Comparison of ENCODE assay signal across 8 mouse cellular contexts in the genomic region with DNA sequence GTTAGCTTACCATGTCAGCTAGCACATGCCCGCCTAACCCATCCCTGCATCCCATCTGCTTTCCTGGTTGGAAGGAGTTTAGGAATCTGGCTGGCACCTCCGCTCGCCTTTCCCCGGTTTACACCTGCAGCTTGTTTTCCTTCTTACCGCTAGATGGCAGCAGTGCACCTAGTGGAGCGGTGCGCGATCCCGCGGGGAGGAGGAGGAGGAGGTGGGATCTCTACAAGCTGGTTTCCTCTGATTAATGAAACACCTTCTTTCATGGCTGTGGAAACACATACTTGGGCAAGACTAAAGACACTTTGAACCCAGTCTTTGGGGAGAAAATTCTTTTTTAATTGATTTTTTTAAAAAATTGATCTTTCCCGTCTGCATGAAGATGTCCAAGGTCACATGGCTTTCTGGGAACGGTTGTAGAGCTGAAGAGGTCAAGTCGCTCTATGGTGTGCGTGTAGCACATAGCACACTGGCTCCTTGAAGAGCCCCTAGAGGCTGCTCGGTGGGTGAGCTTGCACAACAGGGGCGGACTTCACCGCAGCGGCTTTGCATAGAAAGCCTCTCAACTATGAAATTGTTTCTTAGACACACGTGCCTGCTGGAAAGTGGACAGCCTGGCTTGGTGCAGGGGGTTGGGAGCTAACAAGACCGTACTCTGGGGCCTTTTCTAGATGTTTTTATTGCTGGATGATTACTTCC. TPM values are rescaled to one million over a fixed set of nuclear protein-coding genes. Genes with fewer than 3 reads are reported as not detected.
A peak's percentile ranks its signal among the peaks of the same experiment; 100 is the strongest.
DNase-seq lines count a peak whose midpoint lies in the region; ATAC-seq and TF ChIP-seq lines count a peak whose summit lies in the region.

No protein-coding gene starts in this region.

- peak; percentile 98 for TF ChIP-seq CTCF in liver, embryonic 14.5 days (IDR thresholded peaks at IDR 0.05; ENCODE audit: low read depth)

- no peak overlapping the region for H3K27ac ChIP-seq in forebrain, embryonic 11.5 days (ENCODE audit: low read depth, low read length)
- no peak overlapping the region for H3K27ac ChIP-seq in heart, embryonic 16.5 days (ENCODE audit: low read length)
- no peak overlapping the region for H3K27ac ChIP-seq in liver, embryonic 14.5 days
- H3K27ac ChIP-seq in neural tube, embryonic 11.5 days (ENCODE audit: low read depth, low read length) = no peak overlapping the region
- no peak overlapping the region for H3K27ac ChIP-seq in stomach, embryonic 16.5 days (ENCODE audit: low read length)

- TF ChIP-seq EP300 in liver, embryonic 14.5 days (IDR thresholded peaks at IDR 0.05; ENCODE audit: low read depth) = no peak

- no peaks in the 10 kb centered on the region for H3K9me3 ChIP-seq in forebrain, embryonic 11.5 days (ENCODE audit: control insufficient read depth, low read length)
- H3K9me3 ChIP-seq in heart, embryonic 16.5 days (replicated peaks; ENCODE audit: control insufficient read depth, low read length) = no peaks in the 10 kb centered on the region
- no peaks in the 10 kb centered on the region for H3K9me3 ChIP-seq in liver, embryonic 14.5 days (ENCODE audit: control insufficient read depth, low read length)
- H3K9me3 ChIP-seq in neural tube, embryonic 11.5 days (ENCODE audit: control insufficient read depth, low read length) = no peaks in the 10 kb centered on the region
- no peaks in the 10 kb centered on the region for H3K9me3 ChIP-seq in stomach, embryonic 16.5 days (replicated peaks; ENCODE audit: control insufficient read depth, low read length)

- no peaks in the 10 kb centered on the region for H3K36me3 ChIP-seq in forebrain, embryonic 11.5 days (ENCODE audit: control insufficient read depth, insufficient read depth, low read length)
- H3K36me3 ChIP-seq in heart, embryonic 16.5 days (ENCODE audit: control insufficient read depth, insufficient read depth) = no peaks in the 10 kb centered on the region
- H3K36me3 ChIP-seq in liver, embryonic 14.5 days (replicated peaks; ENCODE audit: control insufficient read depth, insufficient read depth, low read depth) = no peaks in the 10 kb centered on the region
- no peaks in the 10 kb centered on the region for H3K36me3 ChIP-seq in neural tube, embryonic 11.5 days (ENCODE audit: control insufficient read depth, insufficient read depth, low read length)
- no peaks in the 10 kb centered on the region for H3K36me3 ChIP-seq in stomach, embryonic 16.5 days (ENCODE audit: control insufficient read depth, insufficient read depth, low read length)

- peak overlapping the region; percentile 1; the same call in 1 of the 2 replicates for H3K4me3 ChIP-seq in forebrain, embryonic 11.5 days (ENCODE audit: low read depth, low read length)
- peak overlapping the region; percentile 40 for H3K4me3 ChIP-seq in heart, embryonic 16.5 days (ENCODE audit: low read length)
- no peak overlapping the region for H3K4me3 ChIP-seq in liver, embryonic 14.5 days (ENCODE audit: insufficient read depth in 1 of 2, low read depth in 2 of 2, low read length in 2 of 2)
- no peak overlapping the region for H3K4me3 ChIP-seq in neural tube, embryonic 11.5 days (ENCODE audit: low read depth, low read length)
- peak overlapping the region; percentile 17; the same call in 1 of the 2 replicates for H3K4me3 ChIP-seq in stomach, embryonic 16.5 days (replicated peaks; ENCODE audit: low read length)

- WGBS in forebrain, embryonic 11.5 days = 4% methylated on average over 20 of the region's 20 CpGs
- 8% methylated on average over 20 of the region's 20 CpGs for WGBS in heart, embryonic 16.5 days
- WGBS in liver, embryonic 14.5 days (ENCODE audit: insufficient replicate concordance) = 6% methylated on average over 20 of the region's 20 CpGs
- WGBS in neural tube, embryonic 11.5 days = 7% methylated on average over 20 of the region's 20 CpGs
- WGBS in stomach, embryonic 16.5 days = 11% methylated on average over 20 of the region's 20 CpGs

- H3K9ac ChIP-seq in forebrain, embryonic 11.5 days (ENCODE audit: low read length) = no peak overlapping the region
- H3K9ac ChIP-seq in heart, embryonic 16.5 days (ENCODE audit: low read length) = peak overlapping the region; percentile 26; the same call in 1 of the 2 replicates
- H3K9ac ChIP-seq in liver, embryonic 14.5 days (replicated peaks) = no peak overlapping the region
- no peak overlapping the region for H3K9ac ChIP-seq in neural tube, embryonic 11.5 days (ENCODE audit: low read length)
- H3K9ac ChIP-seq in stomach, embryonic 16.5 days (ENCODE audit: low read length) = no peak overlapping the region

- DNase-seq in CD8-positive naive resting alpha-beta T cell, adult 2 months (ENCODE audit: low read depth in 2 of 2, low spot score in 2 of 2) = peak; percentile 55 to 60
- DNase-seq in c-Kit-positive CD71-negative TER-119-negative erythroid progenitor cells, embryonic 14.5 days (ENCODE audit: low read depth) = peak; percentile 59
- DNase-seq in forebrain, embryonic 11.5 days (ENCODE audit: low spot score) = peak; percentile 82
- DNase-seq in kidney, postnatal 25 days = peak; percentile 70 to 74
- peak; percentile 29 to 47 (median 42) for DNase-seq in liver, embryonic 14.5 days (ENCODE audit: low read depth in 3 of 3, low spot score in 3 of 3)
- DNase-seq in neural tube, embryonic 11.5 days (ENCODE audit: low spot score) = peak; percentile 73

- ATAC-seq in forebrain, embryonic 11.5 days (replicated peaks; ENCODE audit: low FRiP score) = peak; percentile 76
- peak; percentile 74 for ATAC-seq in heart, embryonic 16.5 days (replicated peaks; ENCODE audit: extremely low read depth, insufficient read depth, low FRiP score)
- ATAC-seq in liver, embryonic 14.5 days (ENCODE audit: insufficient read depth) = no peak
- no peak; the same call in 1 of the 2 replicates for ATAC-seq in neural tube, embryonic 11.5 days (ENCODE audit: insufficient read depth, low FRiP score, low TSS enrichment)
- ATAC-seq in stomach, embryonic 16.5 days (ENCODE audit: insufficient read depth, low FRiP score) = peak; percentile 40; the same call in 1 of the 2 replicates

- peaks cover 3% of the 10 kb centered on the region; the same call in 1 of the 2 replicates for H3K4me1 ChIP-seq in forebrain, embryonic 11.5 days (replicated peaks; ENCODE audit: control insufficient read depth, insufficient read depth, low read length)
- peaks cover 12% of the 10 kb centered on the region for H3K4me1 ChIP-seq in heart, embryonic 16.5 days (ENCODE audit: control insufficient read depth, insufficient read depth, low read length)
- H3K4me1 ChIP-seq in liver, embryonic 14.5 days (replicated peaks; ENCODE audit: control insufficient read depth in 2 of 2, insufficient read depth in 2 of 2, low read length in 1 of 2) = no peaks in the 10 kb centered on the region
- H3K4me1 ChIP-seq in neural tube, embryonic 11.5 days (ENCODE audit: control insufficient read depth, insufficient read depth, low read length) = no peaks in the 10 kb centered on the region
- H3K4me1 ChIP-seq in stomach, embryonic 16.5 days (ENCODE audit: control insufficient read depth, insufficient read depth, low read length) = peaks cover 4% of the 10 kb centered on the region; the same call in 1 of the 2 replicates

- H3K4me2 ChIP-seq in forebrain, embryonic 11.5 days (ENCODE audit: low read depth, low read length, severe bottlenecking) = peak overlapping the region; percentile 26; the same call in 1 of the 2 replicates
- peak overlapping the region; percentile 62 for H3K4me2 ChIP-seq in heart, embryonic 16.5 days (ENCODE audit: low read depth, low read length)
- H3K4me2 ChIP-seq in liver, embryonic 14.5 days (ENCODE audit: low read depth) = peak overlapping the region; percentile 45
- no peak overlapping the region for H3K4me2 ChIP-seq in neural tube, embryonic 11.5 days (ENCODE audit: low read depth)
- H3K4me2 ChIP-seq in stomach, embryonic 16.5 days (ENCODE audit: low read depth, low read length) = peak overlapping the region; percentile 44

- peaks cover 4% of the 10 kb centered on the region; the same call in 1 of the 2 replicates for H3K27me3 ChIP-seq in forebrain, embryonic 11.5 days (ENCODE audit: control insufficient read depth, insufficient read depth, low read length)
- H3K27me3 ChIP-seq in heart, embryonic 16.5 days (ENCODE audit: control insufficient read depth, insufficient read depth, low read length) = peaks cover 10% of the 10 kb centered on the region; the same call in 1 of the 2 replicates
- no peaks in the 10 kb centered on the region; the same call in 1 of the 2 replicates for H3K27me3 ChIP-seq in liver, embryonic 14.5 days (ENCODE audit: control insufficient read depth, insufficient read depth, low read length)
- H3K27me3 ChIP-seq in neural tube, embryonic 11.5 days (ENCODE audit: control insufficient read depth, insufficient read depth, low read length) = 0 out of 2 replicates have a peak, but pooled peaks cover 3% of the 10 kb centered on the region
- H3K27me3 ChIP-seq in stomach, embryonic 16.5 days (ENCODE audit: control insufficient read depth, insufficient read depth, low read length) = peaks cover 4% of the 10 kb centered on the region; the same call in 1 of the 2 replicates

RNA-seq across cellular contexts. Expression of a gene that starts 17.5 kb away (rescaled TPM):
- not detected in 2 replicates for polyA plus RNA-seq in forebrain, embryonic 11.5 days (2014; fragmentation: Nextera tagmentation; extraction: Ambion mirVana)
- polyA plus RNA-seq in heart, embryonic 16.5 days (2015; fragmentation: Nextera tagmentation; extraction: Ambion mirVana) = 0.29 and 0.33 TPM in 2 replicates
- polyA plus RNA-seq in liver, embryonic 14.5 days (2012; rRNA removed) = not detected in 2 replicates
- not detected in 2 replicates for polyA plus RNA-seq in liver, embryonic 14.5 days (2014; fragmentation: Nextera tagmentation; extraction: Ambion mirVana)
- not detected in 2 replicates for polyA plus RNA-seq in neural tube, embryonic 11.5 days (2014; fragmentation: Nextera tagmentation; extraction: Ambion mirVana)
- not detected in 2 replicates for polyA plus RNA-seq in stomach, embryonic 16.5 days (2015; fragmentation: Nextera tagmentation; extraction: Ambion mirVana)

RNA-seq across cellular contexts. Expression of a gene that starts 23.2 kb away (rescaled TPM):
- 11.1 and 13.3 TPM in 2 replicates for polyA plus RNA-seq in forebrain, embryonic 11.5 days (2014; fragmentation: Nextera tagmentation; extraction: Ambion mirVana)
- polyA plus RNA-seq in heart, embryonic 16.5 days (2015; fragmentation: Nextera tagmentation; extraction: Ambion mirVana) = 4.1 and 4.9 TPM in 2 replicates
- 2.1 and 3.2 TPM in 2 replicates for polyA plus RNA-seq in liver, embryonic 14.5 days (2012; rRNA removed)
- 2.6 and 3.3 TPM in 2 replicates for polyA plus RNA-seq in liver, embryonic 14.5 days (2014; fragmentation: Nextera tagmentation; extraction: Ambion mirVana)
- 10.3 and 11.8 TPM in 2 replicates for polyA plus RNA-seq in neural tube, embryonic 11.5 days (2014; fragmentation: Nextera tagmentation; extraction: Ambion mirVana)
- 5.3 and 5.6 TPM in 2 replicates for polyA plus RNA-seq in stomach, embryonic 16.5 days (2015; fragmentation: Nextera tagmentation; extraction: Ambion mirVana)

Comparison
In these comparisons a context has a peak if more than half of its experiments do, and no peak if none do; other contexts are left out.
1. ATAC-seq: peak in forebrain, embryonic 11.5 days (single experiment), heart, embryonic 16.5 days (single experiment) and stomach, embryonic 16.5 days (single experiment); none in liver, embryonic 14.5 days (single experiment) and neural tube, embryonic 11.5 days (single experiment).
2. H3K4me3 ChIP-seq: peak in forebrain, embryonic 11.5 days (single experiment), heart, embryonic 16.5 days (single experiment) and stomach, embryonic 16.5 days (single experiment); none in liver, embryonic 14.5 days (0 of 2) and neural tube, embryonic 11.5 days (single experiment).
3. Peak in every context shown above with its lines, with median percentiles within 50 percentile points of each other: DNase-seq.